In genomic region chr4:84202231-84202630, GRCm38 (mm10) we compare ENCODE assay signal across 9 mouse cellular contexts.
DNase-seq lines count a peak whose midpoint lies in the region; ATAC-seq and TF ChIP-seq lines count a peak whose summit lies in the region.
"Had no signal": no experiment of that assay in that cellular context is flagged by ENCODE, and none has a peak within 500 bp of the region (broad histone marks: within the 10 kb centered on the region; RNA-seq: fewer than 3 reads in every experiment).

No protein-coding gene starts in this region.

- H3K36me3 ChIP-seq in C2C12 (ENCODE audit: control insufficient read depth, insufficient read depth): no peaks in the 10 kb centered on the region
- H3K36me3 ChIP-seq in forebrain, embryonic 16.5 days (ENCODE audit: control insufficient read depth, insufficient read depth): no peaks in the 10 kb centered on the region
- H3K36me3 ChIP-seq in midbrain, embryonic 14.5 days (ENCODE audit: control insufficient read depth, insufficient read depth, low read length): no peaks in the 10 kb centered on the region

- no peaks in the 10 kb centered on the region for H3K27me3 ChIP-seq in C2C12 (ENCODE audit: control insufficient read depth, insufficient read depth, insufficient read length)
- H3K27me3 ChIP-seq in forebrain, embryonic 16.5 days (replicated peaks; ENCODE audit: control insufficient read depth, insufficient read depth, low read length): no peaks in the 10 kb centered on the region
- H3K27me3 ChIP-seq in midbrain, embryonic 14.5 days (ENCODE audit: control insufficient read depth, insufficient read depth, low read length): 0 out of 2 replicates have a peak, but pooled peaks cover 4% of the 10 kb centered on the region

- peak; percentile 20; the same call in 1 of the 2 replicates for ATAC-seq in forebrain, embryonic 16.5 days
- ATAC-seq in midbrain, embryonic 14.5 days (ENCODE audit: low FRiP score, low TSS enrichment): no peak

- H3K79me3 ChIP-seq in C2C12 (ENCODE audit: low read depth): no peaks in the 10 kb centered on the region

- H3K79me2 ChIP-seq in C2C12 (ENCODE audit: control insufficient read depth, insufficient read depth): no peaks in the 10 kb centered on the region

- H3K4me3 ChIP-seq in C2C12 (ENCODE audit: insufficient read depth, poor library complexity, severe bottlenecking): no peak overlapping the region
- H3K4me3 ChIP-seq in forebrain, embryonic 16.5 days (replicated peaks; ENCODE audit: low read length): no peak overlapping the region
- no peak overlapping the region for H3K4me3 ChIP-seq in midbrain, embryonic 14.5 days (replicated peaks; ENCODE audit: low read depth, low read length)

- TF ChIP-seq CTCF in C2C12 (IDR thresholded peaks at IDR 0.05; ENCODE audit: control insufficient read depth, insufficient read depth, insufficient read length): no peak
- no peak for TF ChIP-seq CTCF in brain, embryonic 14.5 days (IDR thresholded peaks at IDR 0.05; ENCODE audit: borderline replicate concordance, extremely low read depth, insufficient read depth, insufficient read length)

- H3ac ChIP-seq in C2C12 (ENCODE audit: control insufficient read depth, insufficient read length, low read depth): no peak overlapping the region

- no peak overlapping the region for H3K4me2 ChIP-seq in forebrain, embryonic 16.5 days (ENCODE audit: low read length)
- no peak overlapping the region for H3K4me2 ChIP-seq in midbrain, embryonic 14.5 days (ENCODE audit: low read length)

- H3K9ac ChIP-seq in forebrain, embryonic 16.5 days (replicated peaks; ENCODE audit: low read depth, low read length): no peak overlapping the region
- no peak overlapping the region for H3K9ac ChIP-seq in midbrain, embryonic 14.5 days (replicated peaks; ENCODE audit: low read length)

- WGBS in forebrain, embryonic 16.5 days: 8% methylated on average over 2 of the region's 2 CpGs
- 12% methylated on average over 2 of the region's 2 CpGs for WGBS in midbrain, embryonic 14.5 days

- no peaks in the 10 kb centered on the region for H3K9me3 ChIP-seq in forebrain, embryonic 16.5 days (ENCODE audit: control insufficient read depth, low read length)
- H3K9me3 ChIP-seq in midbrain, embryonic 14.5 days (ENCODE audit: control insufficient read depth, low read length): no peaks in the 10 kb centered on the region

- peak; percentile 63 for DNase-seq in brain, embryonic 14.5 days (ENCODE audit: low read depth)
- peak; percentile 51 for DNase-seq in midbrain, embryonic 14.5 days
- no peak for DNase-seq in urinary bladder, postnatal 4 days (ENCODE audit: low spot score in 2 of 2)
- DNase-seq in kidney, adult 8-10 months: no peak
- DNase-seq in left cerebral cortex, adult 11 months (ENCODE audit: low spot score): no peak
- DNase-seq: gastrocnemius, postnatal 36 days; spleen, adult 18-20 months had no signal

- H3K27ac ChIP-seq in forebrain, embryonic 16.5 days (ENCODE audit: low read length): no peak overlapping the region
- no peak overlapping the region for H3K27ac ChIP-seq in midbrain, embryonic 14.5 days (replicated peaks; ENCODE audit: low read depth, low read length)

- no peak for TF ChIP-seq POLR2A in brain, embryonic 14.5 days (IDR thresholded peaks at IDR 0.05; ENCODE audit: borderline replicate concordance, extremely low read depth, insufficient read depth, insufficient read length, poor library complexity, severe bottlenecking)

- H3K4me1 ChIP-seq in forebrain, embryonic 16.5 days (replicated peaks; ENCODE audit: control insufficient read depth, insufficient read depth, low read length): 0 out of 2 replicates have a peak, but pooled peaks cover 3% of the 10 kb centered on the region
- peaks cover 8% of the 10 kb centered on the region for H3K4me1 ChIP-seq in midbrain, embryonic 14.5 days (ENCODE audit: control insufficient read depth, insufficient read depth, low read length)

TF ChIP-seq in C2C12, 6 proteins besides CTCF, POLR2A, EP300 and RAD21:
- TF ChIP-seq CEBPB (IDR thresholded peaks at IDR 0.05; ENCODE audit: low read depth): no peak
- TF ChIP-seq MAX (IDR thresholded peaks at IDR 0.05): no peak
- TF ChIP-seq MYOD1 (IDR thresholded peaks at IDR 0.05; ENCODE audit: control insufficient read depth, insufficient read length, low read depth): peak; percentile 100
- no peak for TF ChIP-seq MYOG (IDR thresholded peaks at IDR 0.05; ENCODE audit: control insufficient read depth, extremely low read depth, insufficient read length)
- TF ChIP-seq FOSL1 (IDR thresholded peaks at IDR 0.05; ENCODE audit: insufficient read depth, low read length, poor library complexity, severe bottlenecking): peak; percentile 45
- peak; percentile 42 for TF ChIP-seq USF1 (IDR thresholded peaks at IDR 0.05; ENCODE audit: low read depth)

Comparison
In these comparisons a context has a peak if more than half of its experiments do, and no peak if none do; other contexts are left out.
1. DNase-seq: peak in brain, embryonic 14.5 days (single experiment) and midbrain, embryonic 14.5 days (single experiment); none in urinary bladder, postnatal 4 days (0 of 2), kidney, adult 8-10 months (0 of 2) and left cerebral cortex, adult 11 months (single experiment).